Mouse (Mus musculus): ENCODE measurements around the gene Gm20518. TPM values are rescaled to one million over a fixed set of nuclear protein-coding genes. Genes with fewer than 3 reads are reported as not detected.

The Gm20518 gene
- total RNA-seq, 1 experiment, result 0.22 TPM

DNA sequence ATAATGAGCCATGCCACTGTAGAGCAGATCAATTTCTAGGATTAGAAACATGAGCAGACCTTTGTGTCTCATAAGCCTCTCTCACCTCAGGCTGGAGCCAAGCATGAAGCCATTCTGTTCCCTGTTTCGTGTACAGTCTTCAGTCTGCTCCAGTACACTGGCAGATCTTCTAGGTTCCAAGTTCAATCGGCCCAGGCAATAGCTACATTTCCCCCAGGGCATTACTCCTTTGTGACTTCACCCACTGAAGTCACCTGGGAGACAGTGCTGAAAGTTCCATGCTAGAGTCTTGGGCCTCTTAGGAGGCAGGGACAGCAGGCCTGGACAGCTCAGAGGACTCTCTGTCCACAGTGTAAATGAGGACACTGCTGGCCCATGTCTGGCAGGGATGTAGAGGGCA, 2.5 kb upstream of the Gm20518 start, which contains the start of gene Tssk1:
Gene Tssk1 (plus strand): TSS at position 301 of the 400 bp plus-strand sequence.
- Histone ChIP-seq H3K4me3 (ENCODE audit: insufficient read depth in 1 of 2, low read depth in 1 of 2, low read length in 2 of 2, poor library complexity in 1 of 2, severe bottlenecking in 1 of 2) (no peak within 1 kb of the TSS), H3K4me1 (ENCODE audit: control insufficient read depth in 2 of 2, insufficient read depth in 2 of 2, low read length in 2 of 2, poor library complexity in 1 of 2) (peaks cover 0 to 2% of the 10 kb centered on the region in 2 experiments; a peak in 1 of 4 replicates), H3K9ac (ENCODE audit: insufficient read depth, low read depth, low read length, poor library complexity, severe bottlenecking) (no peak within 1 kb of the TSS), H3K27ac (ENCODE audit: insufficient read depth, low read depth, low read length, poor library complexity, severe bottlenecking) (no peak within 1 kb of the TSS), H3K36me3 (ENCODE audit: control insufficient read depth, insufficient read depth, low read length, poor library complexity, severe bottlenecking) (peaks cover 4% of the 10 kb centered on the region; the same call in 1 of the 2 replicates), H3K9me3 (ENCODE audit: control insufficient read depth, insufficient read depth, low read depth, low read length) (no peaks in the 10 kb centered on the region)
- DNase-seq (ENCODE audit: low read depth, low spot score), result no peak
- TF ChIP-seq MAFK (IDR thresholded peaks at IDR 0.05; ENCODE audit: insufficient read depth, low read depth, low read length) (no peak), ZNF384 (IDR thresholded peaks at IDR 0.05; ENCODE audit: low read depth, low read length) (no peak), ZC3H11A (IDR thresholded peaks at IDR 0.05; ENCODE audit: borderline replicate concordance, low read depth, low read length) (no peak), CHD2 (IDR thresholded peaks at IDR 0.05; ENCODE audit: low read depth, low read length) (no peak), HCFC1 (IDR thresholded peaks at IDR 0.05; ENCODE audit: borderline replicate concordance, insufficient read depth, low read length) (no peak)
- in situ Hi-C loops (cut with MboI; ENCODE audit: low sequenced_read_pairs in 2 of 2, unreplicated experiment in 2 of 2), result no loop called here

DNA sequence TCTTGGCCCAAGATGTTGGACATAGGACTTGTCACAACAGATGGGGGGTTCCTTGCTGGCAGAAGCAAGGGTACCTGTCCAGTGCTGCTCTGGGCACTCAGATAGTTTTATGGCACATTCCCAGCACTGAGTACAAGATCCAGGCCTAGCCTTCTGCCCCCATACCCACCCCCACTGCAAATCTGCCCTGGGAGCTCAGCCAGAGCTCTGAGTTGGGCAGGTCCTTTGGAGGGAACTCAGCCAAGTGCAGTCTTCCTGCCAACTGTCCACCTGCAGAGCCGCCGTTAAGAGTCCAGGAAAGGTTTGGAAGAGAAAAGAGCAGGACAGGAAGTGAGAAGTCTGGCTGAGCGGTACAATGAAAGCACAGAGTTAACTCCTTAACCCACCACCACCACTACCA, 1.1 kb upstream of the Gm20518 start:
- TF ChIP-seq CHD2 (IDR thresholded peaks at IDR 0.05; ENCODE audit: low read depth, low read length) (no peak), MAFK (IDR thresholded peaks at IDR 0.05; ENCODE audit: insufficient read depth, low read depth, low read length) (no peak), ZC3H11A (IDR thresholded peaks at IDR 0.05; ENCODE audit: borderline replicate concordance, low read depth, low read length) (no peak), ZNF384 (IDR thresholded peaks at IDR 0.05; ENCODE audit: low read depth, low read length) (no peak), HCFC1 (IDR thresholded peaks at IDR 0.05; ENCODE audit: borderline replicate concordance, insufficient read depth, low read length) (no peak)

DNA sequence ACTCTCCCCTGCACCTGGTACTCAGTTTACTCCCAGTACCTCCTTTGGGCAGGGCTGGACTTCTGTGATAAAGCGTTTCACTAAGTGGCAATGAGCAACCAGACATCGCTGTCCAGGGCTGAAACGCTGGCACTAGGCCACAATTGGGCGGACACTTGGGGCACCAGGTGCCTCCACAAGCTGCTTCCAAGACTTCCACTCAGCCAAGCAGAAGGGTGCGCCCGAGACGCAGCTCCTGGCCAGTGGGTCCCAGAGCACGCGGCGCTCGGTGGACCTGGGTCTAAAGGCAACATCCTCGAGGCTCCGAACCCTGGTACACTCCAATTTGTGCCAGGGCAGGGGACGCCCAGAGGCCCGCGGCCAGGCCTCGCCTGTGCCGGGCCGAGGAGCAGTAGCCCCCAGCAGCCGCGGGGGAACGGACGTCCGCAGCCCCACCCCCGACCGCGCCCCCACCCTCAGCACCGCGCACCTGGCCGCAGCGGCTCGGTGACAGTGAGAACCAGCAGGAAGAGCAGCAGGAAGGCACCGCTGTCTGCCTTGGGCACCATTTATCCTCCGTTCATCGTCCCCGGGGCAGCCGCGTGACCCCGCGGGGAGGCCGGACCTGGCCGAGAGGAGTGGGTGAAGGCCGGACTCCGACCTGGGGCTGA, 429 bp downstream of the Gm20518 start:
- no peak for DNase-seq (ENCODE audit: low read depth, low spot score)
- H3K36me3 ChIP-seq (ENCODE audit: control insufficient read depth, insufficient read depth, low read length, poor library complexity, severe bottlenecking), result peaks cover 4% of the 10 kb centered on the region; the same call in 1 of the 2 replicates
- in situ Hi-C loops (cut with MboI; ENCODE audit: low sequenced_read_pairs in 2 of 2, unreplicated experiment in 2 of 2), result no loop called here
- H3K27ac ChIP-seq (ENCODE audit: insufficient read depth, low read depth, low read length, poor library complexity, severe bottlenecking), result peak overlapping the region; percentile 71
- H3K4me1 ChIP-seq (ENCODE audit: control insufficient read depth in 2 of 2, insufficient read depth in 2 of 2, low read length in 2 of 2, poor library complexity in 1 of 2), result peaks cover 0 to 3% of the 10 kb centered on the region in 2 experiments; a peak in 1 of 4 replicates
- no peaks in the 10 kb centered on the region for H3K9me3 ChIP-seq (ENCODE audit: control insufficient read depth, insufficient read depth, low read depth, low read length)
- peak overlapping the region; percentile 96 for H3K9ac ChIP-seq (ENCODE audit: insufficient read depth, low read depth, low read length, poor library complexity, severe bottlenecking)
- H3K4me3 ChIP-seq (ENCODE audit: insufficient read depth in 1 of 2, low read depth in 1 of 2, low read length in 2 of 2, poor library complexity in 1 of 2, severe bottlenecking in 1 of 2), result peak overlapping the region; percentile 94 to 99
- TF ChIP-seq ZC3H11A (IDR thresholded peaks at IDR 0.05; ENCODE audit: borderline replicate concordance, low read depth, low read length), result no peak

More for the DNA sequence above, 1.1 kb upstream of the Gm20518 start:
- no peak overlapping the region for H3K27ac ChIP-seq (ENCODE audit: insufficient read depth, low read depth, low read length, poor library complexity, severe bottlenecking)
- in situ Hi-C loops (cut with MboI; ENCODE audit: low sequenced_read_pairs in 2 of 2, unreplicated experiment in 2 of 2), result no loop called here
- peaks cover 4% of the 10 kb centered on the region; the same call in 1 of the 2 replicates for H3K36me3 ChIP-seq (ENCODE audit: control insufficient read depth, insufficient read depth, low read length, poor library complexity, severe bottlenecking)
- no peak overlapping the region for H3K9ac ChIP-seq (ENCODE audit: insufficient read depth, low read depth, low read length, poor library complexity, severe bottlenecking)
- H3K4me1 ChIP-seq (ENCODE audit: control insufficient read depth in 2 of 2, insufficient read depth in 2 of 2, low read length in 2 of 2, poor library complexity in 1 of 2), result peaks cover 0 to 2% of the 10 kb centered on the region in 2 experiments; a peak in 1 of 4 replicates
- DNase-seq (ENCODE audit: low read depth, low spot score), result no peak
- no peaks in the 10 kb centered on the region for H3K9me3 ChIP-seq (ENCODE audit: control insufficient read depth, insufficient read depth, low read depth, low read length)
- no peak overlapping the region for H3K4me3 ChIP-seq (ENCODE audit: insufficient read depth in 1 of 2, low read depth in 1 of 2, low read length in 2 of 2, poor library complexity in 1 of 2, severe bottlenecking in 1 of 2)

DNA sequence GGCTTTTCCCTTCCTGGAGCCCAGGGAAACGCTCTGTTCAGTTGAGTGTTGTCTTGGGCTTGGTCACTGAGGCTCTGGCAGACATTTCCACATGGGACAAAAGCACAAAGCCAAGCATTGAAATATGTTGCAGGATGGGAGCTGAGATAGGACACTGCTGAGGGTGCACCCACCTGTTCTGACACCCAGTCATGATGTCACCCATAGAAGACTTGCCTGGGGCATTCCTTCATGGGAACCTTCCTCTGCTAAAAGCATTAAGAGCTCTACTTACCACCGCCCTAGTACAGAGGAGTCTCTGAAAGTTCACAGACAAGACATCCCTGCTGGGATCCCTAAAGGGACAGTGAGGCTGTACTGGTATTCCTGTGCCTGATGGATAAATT, 1.1 kb downstream of the Gm20518 start:
- H3K36me3 ChIP-seq (ENCODE audit: control insufficient read depth, insufficient read depth, low read length, poor library complexity, severe bottlenecking), result peaks cover 4% of the 10 kb centered on the region; the same call in 1 of the 2 replicates
- TF ChIP-seq HCFC1 (IDR thresholded peaks at IDR 0.05; ENCODE audit: borderline replicate concordance, insufficient read depth, low read length) (no peak), CHD2 (IDR thresholded peaks at IDR 0.05; ENCODE audit: low read depth, low read length) (no peak), MAFK (IDR thresholded peaks at IDR 0.05; ENCODE audit: insufficient read depth, low read depth, low read length) (no peak)

More for the DNA sequence above, 1.1 kb downstream of the Gm20518 start:
- DNase-seq (ENCODE audit: low read depth, low spot score), result no peak
- Histone ChIP-seq H3K9ac (ENCODE audit: insufficient read depth, low read depth, low read length, poor library complexity, severe bottlenecking) (peak overlapping the region; percentile 96), H3K4me3 (ENCODE audit: insufficient read depth in 1 of 2, low read depth in 1 of 2, low read length in 2 of 2, poor library complexity in 1 of 2, severe bottlenecking in 1 of 2) (peak overlapping the region; percentile 94 to 99), H3K9me3 (ENCODE audit: control insufficient read depth, insufficient read depth, low read depth, low read length) (no peaks in the 10 kb centered on the region), H3K27ac (ENCODE audit: insufficient read depth, low read depth, low read length, poor library complexity, severe bottlenecking) (no peak overlapping the region), H3K4me1 (ENCODE audit: control insufficient read depth in 2 of 2, insufficient read depth in 2 of 2, low read length in 2 of 2, poor library complexity in 1 of 2) (peaks cover 0 to 4% of the 10 kb centered on the region in 2 experiments; a peak in 1 of 4 replicates)
- in situ Hi-C loops (cut with MboI; ENCODE audit: low sequenced_read_pairs in 2 of 2, unreplicated experiment in 2 of 2), result no loop called here

Measured in ES-E14 (cell line).